In genomic region chr2:120049632-120050274, GRCm38 (mm10) we compare ENCODE assay signal across 9 mouse cellular contexts. TPM values are rescaled to one million over a fixed set of nuclear protein-coding genes. Genes with fewer than 3 reads are reported as not detected.
A peak's percentile ranks its signal among the peaks of the same experiment; 100 is the strongest.
DNase-seq lines count a peak whose midpoint lies in the region; ATAC-seq and TF ChIP-seq lines count a peak whose summit lies in the region.
"Had no signal": no experiment of that assay in that cellular context is flagged by ENCODE, and none has a peak within 500 bp of the region (broad histone marks: within the 10 kb centered on the region; RNA-seq: fewer than 3 reads in every experiment).

No protein-coding gene starts in this region.

- peak; percentile 27 to 31 for DNase-seq in left cerebral cortex, adult 18-20 months (ENCODE audit: low spot score in 2 of 2)
- DNase-seq in left cerebral cortex, adult 11 months (ENCODE audit: low spot score) = no peak
- DNase-seq in CH12.LX (ENCODE audit: extremely low read depth) (peak; percentile 24), ZHBTc4 (ENCODE audit: low read depth, low spot score) (peak; percentile 62)
- DNase-seq in heart, postnatal 0 days (ENCODE audit: low spot score) = peak; percentile 44
- peak; percentile 37 for DNase-seq in liver, adult 2 months (ENCODE audit: extremely low read depth, low read depth, low spot score)
- DNase-seq in splenic B cell, adult 2 months (ENCODE audit: low read depth, low spot score) = peak; percentile 55
- DNase-seq: liver, embryonic 13.5 days had no signal

- no peak overlapping the region for H3K4me2 ChIP-seq in CH12.LX (ENCODE audit: insufficient read depth, low read depth, poor library complexity, severe bottlenecking)
- H3K4me2 ChIP-seq in heart, postnatal 0 days (ENCODE audit: low read depth, low read length) = no peak overlapping the region
- no peak overlapping the region for H3K4me2 ChIP-seq in hindbrain, embryonic 12.5 days (replicated peaks)
- H3K4me2 ChIP-seq: liver, embryonic 13.5 days had no signal

- peak; percentile 18 to 78; a peak in 3 of 4 replicates for TF ChIP-seq CTCF in CH12.LX (conservative IDR thresholded peaks at IDR 0.05 in 1 of 2, IDR thresholded peaks at IDR 0.05 in 1 of 2; ENCODE audit: low read depth in 2 of 2, low read length in 2 of 2)
- TF ChIP-seq CTCF in heart, postnatal 0 days (IDR thresholded peaks at IDR 0.05; ENCODE audit: low read depth) = peak; percentile 82
- TF ChIP-seq CTCF in liver, adult 2 months (IDR thresholded peaks at IDR 0.05; ENCODE audit: low read depth, low read length) = peak; percentile 94

- no peak for TF ChIP-seq EP300 in CH12.LX (IDR thresholded peaks at IDR 0.05; ENCODE audit: low read length)
- no peak for TF ChIP-seq EP300 in heart, postnatal 0 days (IDR thresholded peaks at IDR 0.05; ENCODE audit: low read depth)

- H3K4me3 ChIP-seq in CH12.LX (replicated peaks in 1 of 3; ENCODE audit: low read depth in 2 of 3, low read length in 2 of 3, poor library complexity in 1 of 3) = no peak overlapping the region
- no peak overlapping the region for H3K4me3 ChIP-seq in heart, postnatal 0 days (ENCODE audit: low read depth, low read length)
- H3K4me3 ChIP-seq in liver, adult 2 months (ENCODE audit: insufficient read depth, low read depth, low read length) = no peak overlapping the region
- no peak overlapping the region for H3K4me3 ChIP-seq in hindbrain, embryonic 12.5 days
- H3K4me3 ChIP-seq: liver, embryonic 13.5 days had no signal

- ATAC-seq in heart, postnatal 0 days (ENCODE audit: insufficient read depth, low read depth) = peak; percentile 40; the same call in 1 of the 2 replicates
- ATAC-seq in hindbrain, embryonic 12.5 days (ENCODE audit: low FRiP score) = no peak

- dilution Hi-C loops in CH12.LX (cut with MboI; ENCODE audit: extremely low pct_ligation_motif_present, extremely low pct_unique_long_range_greater_than_20kb, low sequenced_read_pairs) = no loop called here

- H3K79me2 ChIP-seq in CH12.LX (replicated peaks; ENCODE audit: control insufficient read depth, extremely low read depth, insufficient read depth, poor library complexity, severe bottlenecking) = no peaks in the 10 kb centered on the region
- H3K79me2 ChIP-seq in liver, adult 2 months (ENCODE audit: control insufficient read depth, insufficient read depth, low read length) = no peaks in the 10 kb centered on the region

- no peak for TF ChIP-seq POLR2A in CH12.LX (IDR thresholded peaks at IDR 0.05; ENCODE audit: low read depth, low read length)
- no peak for TF ChIP-seq POLR2A in liver, adult 2 months (IDR thresholded peaks at IDR 0.05; ENCODE audit: extremely low read depth, insufficient read depth, low read length)

- WGBS in heart, postnatal 0 days = 61% methylated on average over 10 of the region's 10 CpGs
- 63% methylated on average over 10 of the region's 10 CpGs for WGBS in liver, adult 2 months
- WGBS in hindbrain, embryonic 12.5 days = 61% methylated on average over 10 of the region's 10 CpGs

- TF ChIP-seq RAD21 in CH12.LX (IDR thresholded peaks at IDR 0.05; ENCODE audit: low read depth, low read length) = peak; percentile 60

- no peaks in the 10 kb centered on the region for H3K9me3 ChIP-seq in CH12.LX (replicated peaks; ENCODE audit: low read length)
- H3K9me3 ChIP-seq in heart, postnatal 0 days (replicated peaks; ENCODE audit: control insufficient read depth, low read length) = no peaks in the 10 kb centered on the region
- H3K9me3 ChIP-seq in hindbrain, embryonic 12.5 days (replicated peaks) = no peaks in the 10 kb centered on the region
- H3K9me3 ChIP-seq: liver, embryonic 13.5 days had no signal

- in situ Hi-C loops in CH12.LX (cut with MboI; ENCODE audit: low pct_ligation_motif_present, low pct_unique_long_range_greater_than_20kb, low sequenced_read_pairs) = no loop called here

- peaks cover 9% of the 10 kb centered on the region for H3K27me3 ChIP-seq in CH12.LX (replicated peaks)
- no peaks in the 10 kb centered on the region for H3K27me3 ChIP-seq in heart, postnatal 0 days (ENCODE audit: control insufficient read depth, insufficient read depth, low read length)
- no peaks in the 10 kb centered on the region for H3K27me3 ChIP-seq in liver, adult 2 months (ENCODE audit: control insufficient read depth, insufficient read depth, low read length)
- no peaks in the 10 kb centered on the region for H3K27me3 ChIP-seq in splenic B cell, adult 2 months (ENCODE audit: control insufficient read depth, insufficient read depth, low read length, poor library complexity, severe bottlenecking)
- no peaks in the 10 kb centered on the region for H3K27me3 ChIP-seq in hindbrain, embryonic 12.5 days

- no peaks in the 10 kb centered on the region for H3K36me3 ChIP-seq in CH12.LX (replicated peaks in 1 of 2; ENCODE audit: control insufficient read depth in 1 of 2, insufficient read depth in 1 of 2, low read length in 1 of 2)
- H3K36me3 ChIP-seq in heart, postnatal 0 days (replicated peaks; ENCODE audit: control insufficient read depth, insufficient read depth, low read length) = no peaks in the 10 kb centered on the region
- no peaks in the 10 kb centered on the region for H3K36me3 ChIP-seq in liver, adult 2 months (ENCODE audit: control insufficient read depth, insufficient read depth, low read length)
- no peaks in the 10 kb centered on the region for H3K36me3 ChIP-seq in splenic B cell, adult 2 months (ENCODE audit: control insufficient read depth, insufficient read depth, low read length, poor library complexity, severe bottlenecking)
- H3K36me3 ChIP-seq in hindbrain, embryonic 12.5 days = no peaks in the 10 kb centered on the region
- H3K36me3 ChIP-seq: liver, embryonic 13.5 days had no signal

- H3K4me1 ChIP-seq in CH12.LX (ENCODE audit: control insufficient read depth in 1 of 2, insufficient read depth in 2 of 2) = no peaks in the 10 kb centered on the region
- H3K4me1 ChIP-seq in heart, postnatal 0 days (ENCODE audit: control insufficient read depth, insufficient read depth) = peaks cover 8% of the 10 kb centered on the region
- H3K4me1 ChIP-seq in liver, adult 2 months (ENCODE audit: control insufficient read depth, insufficient read depth, low read length) = no peaks in the 10 kb centered on the region
- H3K4me1 ChIP-seq in hindbrain, embryonic 12.5 days = 0 out of 2 replicates have a peak, but pooled peaks cover 5% of the 10 kb centered on the region
- H3K4me1 ChIP-seq: liver, embryonic 13.5 days had no signal

- H3K9ac ChIP-seq in CH12.LX (ENCODE audit: insufficient read depth, low read depth) = no peak overlapping the region
- no peak overlapping the region for H3K9ac ChIP-seq in heart, postnatal 0 days (replicated peaks; ENCODE audit: low read depth, low read length)
- no peak overlapping the region for H3K9ac ChIP-seq in liver, adult 2 months (ENCODE audit: low read depth, low read length)
- H3K9ac ChIP-seq in hindbrain, embryonic 12.5 days = no peak overlapping the region
- H3K9ac ChIP-seq: liver, embryonic 13.5 days had no signal

- no peak overlapping the region for H3K27ac ChIP-seq in CH12.LX (ENCODE audit: insufficient read depth, low read depth)
- no peak overlapping the region for H3K27ac ChIP-seq in heart, postnatal 0 days (ENCODE audit: low read depth)
- H3K27ac ChIP-seq in liver, adult 2 months (replicated peaks; ENCODE audit: insufficient read depth, low read depth, low read length) = no peak overlapping the region
- no peak overlapping the region for H3K27ac ChIP-seq in hindbrain, embryonic 12.5 days
- H3K27ac ChIP-seq: liver, embryonic 13.5 days had no signal

TF ChIP-seq in CH12.LX, 34 proteins besides CTCF, POLR2A, EP300 and RAD21:
- TF ChIP-seq SMC3 (IDR thresholded peaks at IDR 0.05; ENCODE audit: low read depth, low read length) (peak; percentile 76), CHD2 (IDR thresholded peaks at IDR 0.05; ENCODE audit: low read length) (no peak)

RNA-seq across cellular contexts. Expression of gene Pla2g4b, which starts 16.5 kb away (rescaled TPM):
- total RNA-seq in left cerebral cortex, adult 18-20 months (2021) = 1 to 10 TPM; 3.2 to 3.3 TPM
- 2.5 and 4.0 TPM in 2 replicates for total RNA-seq in CH12.LX (2012; rRNA removed)
- 0.90 and 1.5 TPM in 2 replicates for total RNA-seq in CH12.LX (2014; rRNA removed)
- polyA plus RNA-seq in CH12.LX (2012; ENCODE audit: insufficient read length, low read depth) = 2.3 and 2.7 TPM in 2 replicates
- total RNA-seq in heart, postnatal 0 days (2014; rRNA removed; ENCODE audit: low replicate concordance) = 8.0 TPM in 1 of 2 replicates, not detected in the other
- polyA plus RNA-seq in heart, postnatal 0 days (2015; fragmentation: Nextera tagmentation; extraction: Ambion mirVana) = 0.20 and 0.37 TPM in 2 replicates
- total RNA-seq in liver, adult 2 months (2014; rRNA removed) = 0.37 and 1.7 TPM in 2 replicates
- polyA plus RNA-seq in liver, adult 2 months (2012; rRNA removed) = 2.0 and 2.4 TPM in 2 replicates
- 5.0 and 6.3 TPM in 2 replicates for polyA plus RNA-seq in hindbrain, embryonic 12.5 days (2016; fragmentation: Nextera tagmentation; extraction: Ambion mirVana)

RNA-seq across cellular contexts. Expression of gene Gm28042, which starts 22.5 kb away (rescaled TPM):
- 1 to 10 TPM in 1 of 2 experiments, not detected in 1; 1.3 TPM for total RNA-seq in left cerebral cortex, adult 18-20 months (2021)
- total RNA-seq in CH12.LX (2012; rRNA removed) (1.0 and 1.9 TPM in 2 replicates), CH12.LX (2014; rRNA removed) (0.77 and 0.84 TPM in 2 replicates)
- 1.8 and 2.0 TPM in 2 replicates for polyA plus RNA-seq in CH12.LX (2012; ENCODE audit: insufficient read length, low read depth)
- total RNA-seq in heart, postnatal 0 days (2014; rRNA removed; ENCODE audit: low replicate concordance) = 0.12 and 18.7 TPM in 2 replicates
- polyA plus RNA-seq in heart, postnatal 0 days (2015; fragmentation: Nextera tagmentation; extraction: Ambion mirVana) = 0.74 and 1.4 TPM in 2 replicates
- total RNA-seq in liver, adult 2 months (2014; rRNA removed) = 0.13 and 1.5 TPM in 2 replicates
- 0.91 and 1.8 TPM in 2 replicates for polyA plus RNA-seq in liver, adult 2 months (2012; rRNA removed)
- 5.5 and 6.1 TPM in 2 replicates for polyA plus RNA-seq in hindbrain, embryonic 12.5 days (2016; fragmentation: Nextera tagmentation; extraction: Ambion mirVana)

RNA-seq across cellular contexts. Expression of gene Jmjd7, which starts 22.5 kb away (rescaled TPM):
- 1 to 10 TPM; 4.2 to 5.1 TPM for total RNA-seq in left cerebral cortex, adult 18-20 months (2021)
- total RNA-seq in CH12.LX (2012; rRNA removed) = 12.7 and 14.6 TPM in 2 replicates
- total RNA-seq in CH12.LX (2014; rRNA removed) = 8.4 and 11.3 TPM in 2 replicates
- polyA plus RNA-seq in CH12.LX (2012; ENCODE audit: insufficient read length, low read depth) = 10.6 and 15.0 TPM in 2 replicates
- total RNA-seq in heart, postnatal 0 days (2014; rRNA removed; ENCODE audit: low replicate concordance) = 8.5 and 14.1 TPM in 2 replicates
- 18.0 and 20.3 TPM in 2 replicates for polyA plus RNA-seq in heart, postnatal 0 days (2015; fragmentation: Nextera tagmentation; extraction: Ambion mirVana)
- 1.7 and 2.8 TPM in 2 replicates for total RNA-seq in liver, adult 2 months (2014; rRNA removed)
- 4.6 and 6.5 TPM in 2 replicates for polyA plus RNA-seq in liver, adult 2 months (2012; rRNA removed)
- 22.2 and 22.4 TPM in 2 replicates for polyA plus RNA-seq in hindbrain, embryonic 12.5 days (2016; fragmentation: Nextera tagmentation; extraction: Ambion mirVana)
